Mouse (Mus musculus) spleen, adult 2 months (tissue): ENCODE measurements around the gene Nhlh1.

Experiments
- CTCF ChIP-seq: fragments of 200-500 bp; IDR thresholded peaks from 2 replicates; pipeline ENCODE4 v1.5.1; 2011; ENCODE audit warnings: mild to moderate bottlenecking, inconsistent platforms; ENCODE audit not compliant: insufficient read depth, insufficient read length, insufficient replicate concordance; ENCODE audit errors: extremely low read depth
- POLR2A ChIP-seq: fragments of 200-500 bp; IDR thresholded peaks from 2 replicates; pipeline ENCODE4 v1.6.1; 2011; ENCODE audit warnings: low read depth, low read length, inconsistent platforms

- no peak for TF ChIP-seq CTCF
- TF ChIP-seq POLR2A: no peak
Measured at GRCm38 (mm10) chr1:172082899-172083445, 25.6 kb upstream of the Nhlh1 start.
